Mouse (Mus musculus) heart, embryonic 16.5 days (tissue): ENCODE measurements around the gene Serpinf2. TPM values are rescaled to one million over a fixed set of nuclear protein-coding genes. Genes with fewer than 3 reads are reported as not detected.
A peak's percentile ranks its signal among the peaks of the same experiment; 100 is the strongest.

ENCODE experiments used
- ATAC-seq: fragments of 200-750 bp; cut with Nextera tagmentation; replicated peaks from 2 replicates; pipeline ENCODE4 v1.8.0; 2017; ENCODE audit warnings: moderate number of reproducible peaks; ENCODE audit not compliant: insufficient read depth, low FRiP score; ENCODE audit errors: extremely low read depth
- H3K27ac ChIP-seq: fragments of 300-500 bp; sonication (generic); 2 replicates; pipeline ENCODE4 v1.5.1; 2014; ENCODE audit warnings: mild to moderate bottlenecking, low read length, control low read depth, moderate library complexity
- H3K27me3 ChIP-seq: fragments of 300-500 bp; sonication (generic); 2 replicates; pipeline ENCODE4 v1.6.1; 2014; ENCODE audit warnings: low read length, mixed read lengths; ENCODE audit not compliant: control insufficient read depth, insufficient read depth
- H3K36me3 ChIP-seq: fragments of 300-500 bp; sonication (generic); 2 replicates; pipeline ENCODE4 v1.6.1; 2014; ENCODE audit not compliant: control insufficient read depth, insufficient read depth
- H3K4me1 ChIP-seq: fragments of 300-500 bp; sonication (generic); 2 replicates; pipeline ENCODE4 v1.6.1; 2014; ENCODE audit warnings: low read length, mixed read lengths; ENCODE audit not compliant: control insufficient read depth, insufficient read depth
- H3K4me2 ChIP-seq: fragments of 300-500 bp; sonication (generic); 2 replicates; pipeline ENCODE4 v1.6.1; 2014; ENCODE audit warnings: low read depth, mild to moderate bottlenecking, control low read depth, low read length
- H3K4me3 ChIP-seq: fragments of 300-500 bp; sonication (generic); 2 replicates; pipeline ENCODE4 v1.5.1; 2014; ENCODE audit warnings: mild to moderate bottlenecking, control low read depth, low read length
- H3K9ac ChIP-seq: fragments of 300-500 bp; sonication (generic); 2 replicates; pipeline ENCODE4 v1.6.1; 2014; ENCODE audit warnings: low read length, control low read depth
- H3K9me3 ChIP-seq: fragments of 300-500 bp; sonication (generic); replicated peaks from 2 replicates; pipeline ENCODE4 v1.6.1; 2016; ENCODE audit warnings: low read length; ENCODE audit not compliant: control insufficient read depth
- WGBS: fragments of 180-500 bp; shearing (Covaris S2); extraction: QIAGEN DNeasy Blood & Tissue Kit; methylation state at CpG from one replicate; pipeline ENCODE4 v1.1.7; 2014; 5-methylcytosine and 5-hydroxymethylcytosine counted together
- polyA plus RNA-seq: library from polyadenylated mRNA; unstranded; fragments of >200 nt; fragmentation: Nextera tagmentation; extraction: Ambion mirVana; gene quantifications from 2 replicates; pipeline ENCODE4 v1.2.1, GENCODE M21; 2015

Gene Serpinf2
- polyA plus RNA-seq, 1 experiment from 2014 or later, result 0.75 TPM

GRCm38 (mm10) chr11:75467512-75468215 is 28.3 kb upstream of the Serpinf2 start:
- WGBS, result 16% methylated on average over 19 of the region's 19 CpGs
- H3K4me1 ChIP-seq, result peaks cover 22% of the 10 kb centered on the region
- peak; percentile 78 for ATAC-seq
- peak overlapping the region; percentile 63 for H3K4me3 ChIP-seq
- no peaks in the 10 kb centered on the region for H3K27me3 ChIP-seq
- peak overlapping the region; percentile 28; the same call in 1 of the 2 replicates for H3K27ac ChIP-seq
- peak overlapping the region; percentile 94 for H3K4me2 ChIP-seq
- H3K9ac ChIP-seq, result peak overlapping the region; percentile 84
- H3K9me3 ChIP-seq, result 0 out of 2 replicates have a peak, but pooled peaks cover 3% of the 10 kb centered on the region
- H3K36me3 ChIP-seq, result peaks cover 16% of the 10 kb centered on the region

GRCm38 (mm10) chr11:75466731-75467505 is 27.5 kb upstream of the Serpinf2 start:
- Histone ChIP-seq H3K27me3 (no peaks in the 10 kb centered on the region), H3K9ac (no peak overlapping the region), H3K4me1 (peaks cover 24% of the 10 kb centered on the region), H3K4me2 (peak overlapping the region; percentile 94; the same call in 1 of the 2 replicates), H3K36me3 (peaks cover 16% of the 10 kb centered on the region), H3K27ac (no peak overlapping the region), H3K4me3 (no peak overlapping the region), H3K9me3 (0 out of 2 replicates have a peak, but pooled peaks cover 3% of the 10 kb centered on the region)
- WGBS, result 97% methylated on average over 4 of the region's 4 CpGs
- ATAC-seq, result no peak

DNA sequence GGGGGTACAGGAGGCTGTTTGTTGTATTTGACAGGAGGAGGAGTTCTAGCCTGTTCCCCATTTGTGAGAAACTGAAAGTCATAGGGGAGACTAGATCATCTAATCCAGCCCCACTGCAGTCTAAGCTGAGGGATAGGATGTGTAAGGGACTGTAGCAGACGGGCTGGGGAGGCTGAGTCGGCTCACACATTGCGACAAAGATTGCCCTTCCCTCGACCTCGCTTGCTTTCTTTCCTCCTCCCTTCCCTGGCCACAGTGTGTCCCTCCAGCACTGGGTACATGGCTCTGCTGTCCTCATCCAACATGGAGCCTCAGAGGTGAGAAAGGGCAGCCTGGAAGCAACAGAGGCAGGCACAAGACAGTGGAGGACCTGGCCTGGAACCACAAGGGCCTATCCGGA is 25.7 kb upstream of the Serpinf2 start:
- Histone ChIP-seq H3K9ac (no peak overlapping the region), H3K9me3 (0 out of 2 replicates have a peak, but pooled peaks cover 3% of the 10 kb centered on the region), H3K27me3 (no peaks in the 10 kb centered on the region), H3K4me1 (peaks cover 26% of the 10 kb centered on the region), H3K4me2 (no peak overlapping the region), H3K27ac (no peak overlapping the region), H3K36me3 (peaks cover 16% of the 10 kb centered on the region), H3K4me3 (no peak overlapping the region)
- ATAC-seq, result no peak
- 90% methylated on average over 6 of the region's 6 CpGs for WGBS

DNA sequence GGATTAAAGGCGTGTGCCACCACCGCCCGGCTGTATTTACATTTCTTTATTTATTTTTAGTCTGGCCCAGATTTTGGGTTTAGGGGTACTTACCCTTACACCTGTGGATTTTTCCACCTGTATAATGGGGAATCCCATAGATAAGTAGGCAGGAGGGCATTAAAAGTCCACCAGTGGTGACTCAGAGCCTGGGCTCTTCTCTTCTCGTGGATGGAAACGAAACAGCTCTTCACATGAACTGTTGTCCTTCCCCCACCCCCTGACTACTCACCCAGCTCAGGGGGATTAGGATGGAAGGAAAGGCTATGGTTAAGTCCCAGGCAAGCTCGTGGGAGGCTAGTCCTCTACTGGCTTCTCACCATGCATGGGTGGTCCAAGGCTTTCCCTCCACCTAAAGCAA is 25.0 kb upstream of the Serpinf2 start:
- 90% methylated on average over 6 of the region's 6 CpGs for WGBS
- H3K4me3 ChIP-seq, result no peak overlapping the region
- no peak for ATAC-seq
- H3K4me1 ChIP-seq, result peaks cover 33% of the 10 kb centered on the region
- no peaks in the 10 kb centered on the region for H3K27me3 ChIP-seq
- H3K27ac ChIP-seq, result no peak overlapping the region
- no peak overlapping the region for H3K4me2 ChIP-seq
- H3K9me3 ChIP-seq, result 0 out of 2 replicates have a peak, but pooled peaks cover 3% of the 10 kb centered on the region
- H3K36me3 ChIP-seq, result peaks cover 16% of the 10 kb centered on the region
- H3K9ac ChIP-seq, result no peak overlapping the region

- peak overlapping the region; percentile 76 for H3K4me2 ChIP-seq
- 52% methylated on average over 4 of the region's 4 CpGs for WGBS
- peaks cover 16% of the 10 kb centered on the region for H3K36me3 ChIP-seq
- H3K27me3 ChIP-seq, result no peaks in the 10 kb centered on the region
- H3K27ac ChIP-seq, result peak overlapping the region; percentile 98
- peak overlapping the region; percentile 35; the same call in 1 of the 2 replicates for H3K9ac ChIP-seq
- peak overlapping the region; percentile 85 for H3K4me3 ChIP-seq
- no peak for ATAC-seq
- 0 out of 2 replicates have a peak, but pooled peaks cover 3% of the 10 kb centered on the region for H3K9me3 ChIP-seq
- peaks cover 36% of the 10 kb centered on the region for H3K4me1 ChIP-seq
These were observed 24.2 kb upstream of the Serpinf2 start for GRCm38 (mm10) chr11:75463624-75464023.

GRCm38 (mm10) chr11:75462865-75463336 is 23.5 kb upstream of the Serpinf2 start:
- ATAC-seq, result peak; percentile 49
- Histone ChIP-seq H3K36me3 (peaks cover 16% of the 10 kb centered on the region), H3K9ac (peak overlapping the region; percentile 87), H3K4me2 (peak overlapping the region; percentile 76), H3K9me3 (0 out of 2 replicates have a peak, but pooled peaks cover 3% of the 10 kb centered on the region), H3K27me3 (no peaks in the 10 kb centered on the region), H3K27ac (peak overlapping the region; percentile 98), H3K4me1 (peaks cover 33% of the 10 kb centered on the region), H3K4me3 (peak overlapping the region; percentile 85)
- 2% methylated on average over 9 of the region's 9 CpGs for WGBS

DNA sequence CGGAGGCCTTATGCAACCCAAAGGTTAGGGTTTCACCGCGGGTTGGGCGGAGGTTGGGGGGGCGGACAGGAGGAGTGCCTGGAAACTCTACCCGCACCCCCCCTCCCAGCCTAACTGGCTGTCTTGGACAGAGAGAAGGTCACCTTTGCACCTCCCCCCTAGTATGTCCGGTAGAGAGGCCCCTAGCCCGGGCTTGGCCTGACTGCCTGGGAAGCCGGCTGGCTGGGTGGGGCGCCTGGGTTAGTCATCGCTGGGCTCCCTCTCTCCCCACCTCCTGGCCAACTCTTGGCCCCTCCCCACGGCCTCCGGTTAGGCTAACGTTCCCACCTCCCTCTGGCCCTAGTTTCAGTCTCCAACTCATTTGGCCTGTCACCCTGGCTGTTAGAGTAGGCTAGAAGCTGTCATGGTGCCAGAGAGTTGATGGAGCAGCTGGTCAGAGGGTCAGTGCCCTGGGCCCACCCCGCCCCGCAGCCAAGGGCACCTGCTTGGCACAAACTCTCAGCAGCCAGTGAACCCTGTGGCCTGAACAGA is 22.9 kb upstream of the Serpinf2 start:
- 1% methylated on average over 16 of the region's 16 CpGs for WGBS
- Histone ChIP-seq H3K4me3 (peak overlapping the region; percentile 85), H3K36me3 (peaks cover 16% of the 10 kb centered on the region), H3K27me3 (no peaks in the 10 kb centered on the region), H3K27ac (peak overlapping the region; percentile 98), H3K4me2 (peak overlapping the region; percentile 76), H3K9ac (peak overlapping the region; percentile 87), H3K9me3 (0 out of 2 replicates have a peak, but pooled peaks cover 3% of the 10 kb centered on the region), H3K4me1 (peaks cover 29% of the 10 kb centered on the region)
- peak; percentile 7 for ATAC-seq

GRCm38 (mm10) chr11:75461743-75462252 is 22.4 kb upstream of the Serpinf2 start:
- H3K27ac ChIP-seq, result peak overlapping the region; percentile 98
- no peaks in the 10 kb centered on the region for H3K27me3 ChIP-seq
- peak overlapping the region; percentile 76 for H3K4me2 ChIP-seq
- H3K4me1 ChIP-seq, result peaks cover 26% of the 10 kb centered on the region
- peak; percentile 1; the same call in 1 of the 2 replicates for ATAC-seq
- WGBS, result 0% methylated on average over 30 of the region's 30 CpGs
- H3K36me3 ChIP-seq, result peaks cover 16% of the 10 kb centered on the region
- peak overlapping the region; percentile 85 for H3K4me3 ChIP-seq
- H3K9ac ChIP-seq, result peak overlapping the region; percentile 87
- 0 out of 2 replicates have a peak, but pooled peaks cover 2% of the 10 kb centered on the region for H3K9me3 ChIP-seq
